Mouse (Mus musculus) liver, adult 2 months (tissue): Measurements from ENCODE around the gene Ubiad1.

ENCODE experiments used
- CTCF ChIP-seq: fragments of 200-500 bp; IDR thresholded peaks from 2 replicates; pipeline ENCODE4 v1.5.1; 2011; ENCODE audit warnings: low read depth, low read length, control low read depth
- POLR2A ChIP-seq: fragments of 200-500 bp; IDR thresholded peaks from 2 replicates; pipeline ENCODE4 v1.6.1; 2011; ENCODE audit warnings: low read length, control low read depth; ENCODE audit not compliant: insufficient read depth; ENCODE audit errors: extremely low read depth

DNA sequence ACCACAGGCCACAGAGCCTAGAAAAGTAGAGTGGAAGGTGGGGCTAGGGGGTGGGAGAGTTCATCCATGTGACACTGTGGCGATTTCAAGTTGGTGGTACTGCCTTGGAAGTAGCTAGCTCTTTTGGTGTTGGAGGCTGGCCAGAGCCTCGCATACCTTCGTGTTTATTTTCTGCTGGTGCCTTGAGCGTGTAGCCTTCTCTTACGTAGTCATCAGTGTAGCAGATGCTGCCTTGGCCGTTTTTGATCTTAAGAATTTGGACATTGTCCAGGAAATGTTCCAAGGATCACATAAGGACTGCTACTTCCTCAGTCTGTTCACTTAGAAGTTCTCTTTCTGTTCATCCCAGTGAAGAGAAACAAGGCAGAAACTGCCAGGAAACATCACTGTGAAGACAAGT, 45.9 kb upstream of the Ubiad1 start:
- TF ChIP-seq CTCF (no peak), POLR2A (no peak)
